Mouse (Mus musculus): ENCODE data around the gene Akt3.

DNA sequence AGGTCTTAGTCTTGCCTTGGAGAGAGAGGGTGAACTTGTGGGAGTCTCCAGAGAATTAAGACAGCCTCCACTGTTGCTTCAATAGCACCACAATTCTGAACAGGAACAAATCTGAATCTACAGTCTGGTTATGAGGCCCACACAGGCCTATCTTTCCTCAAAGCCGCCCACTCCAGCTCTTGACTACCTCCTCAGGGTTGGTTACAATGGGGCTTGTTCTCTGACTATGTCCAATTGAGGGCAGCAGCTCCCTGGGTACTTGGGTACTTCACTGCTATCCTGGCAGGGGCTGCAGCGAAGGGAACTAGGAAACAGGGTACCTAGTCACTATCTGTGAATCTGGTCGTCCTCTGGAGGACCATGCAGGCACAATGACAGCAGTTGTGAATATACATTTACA is 230.3 kb downstream of the Akt3 start:
- TF ChIP-seq CTCF (IDR thresholded peaks at IDR 0.05; ENCODE audit: control insufficient read depth, insufficient read depth, low read length), result no peak
- TF ChIP-seq POLR2A (IDR thresholded peaks at IDR 0.05; ENCODE audit: borderline replicate concordance, control insufficient read depth, low read depth, low read length), result no peak
